Mouse (Mus musculus): ENCODE data around the gene Gsta3.
A peak's percentile ranks its signal among the peaks of the same experiment; 100 is the strongest.
"Not testable (repeated sequence)": the region's sequence is repeated elsewhere in the genome, so short reads cannot be mapped to it uniquely, and the experiment has no call there.

The Gsta3 gene

DNA sequence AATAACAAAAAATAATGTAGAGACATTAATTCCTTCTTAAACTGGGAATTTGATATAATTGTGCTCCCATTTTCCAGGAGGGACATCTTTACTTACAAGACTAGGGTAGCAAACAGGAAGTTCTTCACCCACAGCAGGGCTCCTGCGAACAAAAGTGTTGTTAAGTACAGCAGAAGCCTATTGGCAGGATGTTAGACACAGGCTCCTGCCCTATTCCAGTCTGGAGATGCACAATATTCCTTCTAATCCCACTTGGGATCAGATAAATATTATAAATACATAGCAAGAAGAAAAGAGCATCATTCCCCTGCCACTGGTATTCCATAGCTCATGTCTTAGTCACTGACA lies 12.9 kb downstream of the Gsta3 start:
- no peak for DNase-seq (ENCODE audit: low spot score in 2 of 2)

GRCm38 (mm10) chr1:21253856-21254255 lies 13.5 kb downstream of the Gsta3 start:
- DNase-seq (ENCODE audit: low spot score in 2 of 2): no peak

DNA sequence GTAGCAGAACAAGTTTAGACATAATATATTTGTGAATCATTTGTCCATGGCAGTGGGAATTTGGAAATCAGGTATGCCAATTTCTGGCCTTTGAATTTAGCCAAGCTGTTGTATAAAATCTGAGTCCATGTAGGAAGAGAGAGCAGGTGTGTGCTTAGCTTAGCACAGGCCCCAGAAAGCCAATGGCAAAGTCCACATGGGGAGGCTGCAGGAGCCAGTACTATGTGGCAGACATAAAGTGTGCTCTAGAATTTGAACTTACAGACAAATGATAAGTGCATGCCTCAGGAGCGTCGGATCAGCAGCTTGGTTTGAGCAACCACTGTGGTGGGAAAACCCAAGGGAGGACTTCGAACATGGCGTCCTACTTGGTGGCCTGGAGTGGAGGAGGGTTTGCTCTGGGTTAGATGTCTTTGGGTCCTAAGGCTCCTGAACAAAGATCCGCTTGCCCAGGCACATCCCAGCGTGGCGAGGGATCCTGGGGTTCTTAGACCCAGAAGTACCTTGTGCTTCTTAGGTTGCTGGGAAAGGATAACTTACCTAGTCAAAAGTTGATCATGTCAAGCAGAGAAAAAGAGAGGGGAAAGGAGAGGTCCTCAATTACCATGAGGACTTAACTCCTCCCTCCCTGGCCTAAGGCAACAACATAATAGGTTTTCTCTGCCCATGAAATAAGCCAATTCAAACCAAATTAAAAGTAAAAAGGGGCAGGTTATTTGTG lies 15.4 kb downstream of the Gsta3 start:
- no peak for DNase-seq (ENCODE audit: low spot score in 2 of 2)

DNA sequence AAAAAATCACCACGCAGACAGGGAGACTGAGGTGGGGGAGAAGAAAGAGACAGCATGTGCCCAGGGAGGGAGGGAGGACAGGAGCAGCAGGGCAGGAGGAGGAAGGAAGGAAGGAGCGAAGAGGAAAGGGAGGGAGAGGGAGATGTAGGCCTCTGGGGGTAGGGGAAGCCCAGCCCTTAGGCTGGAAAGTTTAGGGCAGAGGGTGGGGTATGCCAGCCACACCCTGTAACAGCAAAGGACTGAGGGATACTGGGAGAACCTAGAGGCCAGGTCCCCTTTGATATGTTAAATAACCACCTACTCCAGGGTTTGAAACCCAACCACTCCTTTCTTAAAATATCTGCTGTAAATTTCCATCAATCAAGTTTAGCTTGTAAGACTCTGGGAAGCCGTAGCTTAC lies 16.0 kb downstream of the Gsta3 start:
- DNase-seq (ENCODE audit: low spot score in 2 of 2): no peak

DNA sequence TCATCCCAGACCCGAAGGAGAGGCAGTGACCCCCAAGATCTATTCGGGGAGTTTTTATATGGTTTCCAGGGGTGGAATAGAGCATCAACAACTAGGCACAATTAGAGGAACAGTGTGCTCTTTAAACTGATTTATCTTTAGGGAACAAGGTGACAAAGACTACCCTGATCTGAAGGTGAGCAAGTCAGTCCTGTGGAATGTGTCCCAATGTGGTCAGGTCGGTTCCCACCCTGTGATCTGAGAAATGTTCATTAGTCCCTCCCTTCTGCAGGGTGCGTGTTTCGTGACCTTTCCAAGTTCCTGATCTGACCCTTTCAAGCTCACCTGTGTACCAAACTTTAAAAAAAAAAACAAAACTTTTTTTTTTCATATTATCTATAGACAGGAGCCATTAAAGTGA lies 16.5 kb downstream of the Gsta3 start:
- DNase-seq (ENCODE audit: low spot score in 2 of 2): no peak

GRCm38 (mm10) chr1:21259981-21260380 lies 19.6 kb downstream of the Gsta3 start:
- not testable (repeated sequence) for DNase-seq (ENCODE audit: low spot score in 2 of 2)

- DNase-seq (ENCODE audit: low spot score in 2 of 2): no peak
Observed at GRCm38 (mm10) chr1:21262401-21262800, 22.0 kb downstream of the Gsta3 start.

- DNase-seq (ENCODE audit: low spot score in 2 of 2): no peak
Observed at GRCm38 (mm10) chr1:21263986-21264385, 23.6 kb downstream of the Gsta3 start.

DNA sequence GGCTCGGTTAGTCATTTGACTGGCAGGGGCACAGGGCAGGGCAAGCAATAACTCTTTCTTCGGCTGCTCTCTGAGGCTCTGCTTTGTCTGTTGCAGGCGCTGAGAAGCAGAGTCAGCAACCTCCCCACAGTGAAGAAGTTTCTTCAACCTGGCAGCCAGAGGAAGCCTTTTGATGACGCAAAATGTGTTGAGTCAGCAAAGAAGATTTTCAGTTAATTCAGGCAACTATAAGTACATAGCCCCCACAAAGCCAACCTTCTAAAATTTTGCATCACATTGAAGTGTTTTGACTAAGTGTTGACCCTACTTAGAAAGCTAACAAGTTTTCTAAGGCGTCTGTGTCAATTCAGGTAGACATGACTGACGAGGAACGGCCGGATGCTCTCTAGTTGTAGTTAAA lies 24.4 kb downstream of the Gsta3 start:
- no peak for DNase-seq (ENCODE audit: low spot score in 2 of 2)

GRCm38 (mm10) chr1:21266766-21267165 lies 26.4 kb downstream of the Gsta3 start:
- no peak for DNase-seq (ENCODE audit: low spot score in 2 of 2)

DNA sequence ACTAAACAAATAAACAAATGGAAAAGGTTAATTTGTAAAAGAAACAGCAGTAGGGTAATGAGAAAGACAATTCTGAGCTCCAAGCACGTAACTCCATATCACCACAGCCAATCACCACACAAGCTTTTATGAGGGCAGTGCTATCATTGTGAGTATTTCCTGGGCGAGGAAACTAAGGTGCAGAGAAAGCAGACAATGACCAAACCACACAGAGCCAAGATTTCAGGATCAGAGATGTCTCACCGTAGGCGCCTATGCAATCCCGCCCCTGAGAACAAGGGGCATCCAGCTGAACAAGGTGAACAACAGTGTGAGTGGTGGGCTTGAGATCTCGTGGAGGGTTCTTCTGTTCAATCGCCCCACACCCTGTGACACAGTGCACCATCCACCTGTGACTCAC lies 27.1 kb downstream of the Gsta3 start:
- DNase-seq (ENCODE audit: low spot score in 2 of 2): not testable (repeated sequence)

GRCm38 (mm10) chr1:21271343-21272055 lies 31.1 kb downstream of the Gsta3 start:
- DNase-seq (ENCODE audit: low spot score in 2 of 2): peak in 1 of 2 experiments; percentile 48

GRCm38 (mm10) chr1:21272056-21272431 lies 31.7 kb downstream of the Gsta3 start:
- no peak for DNase-seq (ENCODE audit: low spot score in 2 of 2)

- DNase-seq (ENCODE audit: low spot score in 2 of 2): no peak
Observed at GRCm38 (mm10) chr1:21273091-21273490, 32.7 kb downstream of the Gsta3 start.

- no peak for DNase-seq (ENCODE audit: low spot score in 2 of 2)
Observed at GRCm38 (mm10) chr1:21274437-21275040, 34.1 kb downstream of the Gsta3 start.

DNA sequence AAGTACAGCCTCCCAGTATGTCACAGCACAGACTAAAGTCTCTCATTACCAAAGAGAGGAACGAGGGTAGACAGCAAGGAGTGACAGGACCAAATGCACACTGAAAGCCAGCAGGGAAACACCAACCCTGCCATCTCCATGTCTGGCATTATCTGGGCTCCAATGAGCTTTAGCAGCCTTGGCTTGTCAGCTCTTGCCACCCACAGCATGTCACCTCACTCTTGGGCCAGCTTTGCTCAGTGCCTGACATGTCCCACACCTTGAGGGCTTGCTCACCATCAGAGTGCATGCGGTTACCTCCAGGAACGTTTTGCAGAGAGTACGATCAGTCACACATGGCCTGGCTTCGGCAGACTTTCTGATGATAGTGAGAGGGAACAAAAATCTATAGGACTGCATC lies 35.0 kb downstream of the Gsta3 start:
- not testable (repeated sequence) for DNase-seq (ENCODE audit: low spot score in 2 of 2)

DNA sequence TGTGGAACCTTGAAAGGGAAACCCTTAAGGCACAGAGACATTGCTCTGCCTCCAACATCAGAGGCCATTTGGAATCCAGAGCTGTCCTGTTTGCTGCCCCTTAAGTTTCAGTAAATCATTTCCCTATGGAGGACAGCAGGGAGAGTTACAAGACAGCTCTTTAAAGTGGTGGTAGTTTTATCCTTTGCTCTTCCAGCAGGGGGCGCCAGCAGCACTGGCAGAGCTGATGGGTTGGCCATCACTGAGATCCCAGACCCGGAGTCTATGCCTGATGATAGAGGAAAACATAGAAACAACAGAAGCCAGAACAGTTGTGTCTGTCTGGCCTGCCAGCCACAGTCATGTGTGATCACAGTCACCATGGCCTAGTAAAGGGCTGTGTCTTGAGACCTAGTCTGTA lies 35.8 kb downstream of the Gsta3 start:
- not testable (repeated sequence) for DNase-seq (ENCODE audit: low spot score in 2 of 2)

- no peak for DNase-seq (ENCODE audit: low spot score in 2 of 2)
Observed at GRCm38 (mm10) chr1:21280306-21280705, 39.9 kb downstream of the Gsta3 start.

DNA sequence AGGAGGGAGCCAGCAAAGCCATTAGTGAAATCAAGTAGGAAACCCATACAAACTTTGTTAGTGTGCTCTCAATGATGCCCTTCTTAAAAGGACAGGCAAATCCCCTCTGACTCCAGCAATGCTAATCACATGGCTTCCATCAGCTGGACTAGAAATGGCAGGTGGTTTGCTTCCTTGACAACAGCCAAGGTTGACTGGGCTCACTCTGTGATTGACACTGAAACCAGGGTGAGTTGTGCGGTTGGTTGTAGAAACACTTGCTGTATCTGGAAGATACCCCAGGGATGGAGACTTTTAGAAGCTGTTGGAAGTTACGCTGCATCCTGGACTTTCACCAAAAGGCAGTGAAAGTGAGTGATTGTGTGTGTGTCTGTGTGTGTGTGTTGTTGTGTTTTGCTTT lies 44.3 kb downstream of the Gsta3 start:
- DNase-seq (ENCODE audit: low spot score in 2 of 2): not testable (repeated sequence)

GRCm38 (mm10) chr1:21291394-21291793 lies 51.0 kb downstream of the Gsta3 start:
- DNase-seq (ENCODE audit: low spot score in 2 of 2): no peak

GRCm38 (mm10) chr1:21292590-21292989 lies 52.2 kb downstream of the Gsta3 start:
- no peak for DNase-seq (ENCODE audit: low spot score in 2 of 2)

DNA sequence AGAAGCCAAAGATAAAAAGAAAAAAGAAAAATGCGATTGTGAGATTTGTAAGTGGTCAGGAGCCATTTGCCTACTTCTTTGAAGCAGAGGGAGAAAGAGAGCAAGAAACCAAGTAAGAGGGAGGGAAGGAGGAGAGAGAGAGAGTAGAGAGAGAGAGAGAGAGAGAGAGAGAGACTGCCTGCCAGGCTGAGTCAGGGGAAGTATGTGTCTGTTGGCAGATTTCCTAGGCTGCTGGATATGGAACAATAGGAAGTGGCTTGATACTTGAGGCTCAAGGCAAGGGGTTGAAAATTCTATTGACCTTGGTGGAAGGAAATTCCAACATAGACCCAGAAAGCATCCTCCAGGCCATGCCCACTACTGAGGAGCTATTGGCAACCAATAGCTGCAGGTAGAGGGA lies 55.8 kb downstream of the Gsta3 start:
- no peak for DNase-seq (ENCODE audit: low spot score in 2 of 2)

- no peak for DNase-seq (ENCODE audit: low spot score in 2 of 2)
Observed at GRCm38 (mm10) chr1:21298114-21298513, 57.7 kb downstream of the Gsta3 start.
